Mouse (Mus musculus) kidney, adult 2 months (tissue): Measurements from ENCODE around the gene Hcrtr1.

Experiments used
- CTCF ChIP-seq: fragments of 200-500 bp; conservative IDR thresholded peaks from 2 replicates; pipeline ENCODE4 v1.5.1; 2011; ENCODE audit warnings: low read depth, mild to moderate bottlenecking, control low read depth, low read length, moderate library complexity, mixed read lengths; ENCODE audit not compliant: insufficient read depth, insufficient read length
- POLR2A ChIP-seq: fragments of 200-500 bp; IDR thresholded peaks from one replicate; pipeline ENCODE4 v1.6.1; 2011; ENCODE audit warnings: low read depth, low read length, control low read depth

DNA sequence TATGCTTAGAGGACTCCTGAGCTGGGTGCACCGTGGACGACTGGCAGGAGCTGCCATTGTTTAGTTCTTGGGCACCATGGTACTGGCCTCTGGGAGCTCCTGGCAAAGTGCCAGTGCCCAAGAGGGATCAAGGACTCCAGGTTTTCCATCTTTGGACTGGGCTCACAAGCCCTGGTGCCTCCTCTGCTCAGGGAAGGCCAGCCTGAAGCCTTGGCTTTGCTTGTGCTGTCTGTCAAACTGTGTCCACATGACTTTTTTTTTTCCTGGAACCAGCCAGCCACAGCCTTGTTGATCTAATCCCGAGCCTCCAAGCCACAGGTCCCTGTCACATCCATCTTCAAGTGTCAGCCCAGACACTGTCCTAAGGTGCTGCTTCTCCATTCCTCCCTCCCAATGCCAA, 2.6 kb upstream of the Hcrtr1 start:
- no peak for TF ChIP-seq CTCF
- TF ChIP-seq POLR2A: no peak
